Mouse (Mus musculus) forebrain, embryonic 16.5 days (tissue): Measurements from ENCODE around the gene Tceal9. TPM values are rescaled to one million over a fixed set of nuclear protein-coding genes. Genes with fewer than 3 reads are reported as not detected.
A peak's percentile ranks its signal among the peaks of the same experiment; 100 is the strongest.
"Not testable (repeated sequence)": the region's sequence is repeated elsewhere in the genome, so short reads cannot be mapped to it uniquely, and the experiment has no call there.

Experiments used
- ATAC-seq: fragments of 200-750 bp; cut with Nextera tagmentation; 2 replicates; pipeline ENCODE4 v1.8.0; 2017; ENCODE audit warnings: mild to moderate bottlenecking, moderate library complexity
- H3K27ac ChIP-seq: fragments of 300-500 bp; sonication (generic); 2 replicates; pipeline ENCODE4 v1.5.1; 2014; ENCODE audit warnings: low read length, control low read depth
- H3K27me3 ChIP-seq: fragments of 300-500 bp; sonication (generic); replicated peaks from 2 replicates; pipeline ENCODE4 v1.6.1; 2014; ENCODE audit warnings: low read length; ENCODE audit not compliant: control insufficient read depth, insufficient read depth
- H3K36me3 ChIP-seq: fragments of 300-500 bp; sonication (generic); 2 replicates; pipeline ENCODE4 v1.6.1; 2014; ENCODE audit not compliant: control insufficient read depth, insufficient read depth
- H3K4me1 ChIP-seq: fragments of 300-500 bp; sonication (generic); replicated peaks from 2 replicates; pipeline ENCODE4 v1.6.1; 2014; ENCODE audit warnings: low read length; ENCODE audit not compliant: control insufficient read depth, insufficient read depth
- H3K4me2 ChIP-seq: fragments of 300-500 bp; sonication (generic); 2 replicates; pipeline ENCODE4 v1.6.1; 2014; ENCODE audit warnings: mild to moderate bottlenecking, low read length, control low read depth
- H3K4me3 ChIP-seq: fragments of 300-500 bp; sonication (generic); replicated peaks from 2 replicates; pipeline ENCODE4 v1.5.1; 2014; ENCODE audit warnings: mild to moderate bottlenecking, low read length, control low read depth
- H3K9ac ChIP-seq: fragments of 300-500 bp; sonication (generic); replicated peaks from 2 replicates; pipeline ENCODE4 v1.6.1; 2014; ENCODE audit warnings: low read depth, low read length, control low read depth
- H3K9me3 ChIP-seq: fragments of 300-500 bp; sonication (generic); 2 replicates; pipeline ENCODE4 v1.6.1; 2016; ENCODE audit warnings: low read length; ENCODE audit not compliant: control insufficient read depth
- WGBS: fragments of 180-500 bp; shearing (Covaris S2); extraction: QIAGEN DNeasy Blood & Tissue Kit; methylation state at CpG from one replicate; pipeline ENCODE4 v1.1.7; 2014; 5-methylcytosine and 5-hydroxymethylcytosine counted together
- polyA plus RNA-seq: library from polyadenylated mRNA; unstranded; fragments of >200 nt; fragmentation: Nextera tagmentation; extraction: Ambion mirVana; gene quantifications from 2 replicates; pipeline ENCODE4 v1.2.1, GENCODE M21; 2015

Tceal9 gene
- polyA plus RNA-seq: 290 and 303 TPM in 2 replicates

- ATAC-seq: peak; percentile 95
- peak within 1 kb of the TSS; percentile 76 for H3K9ac ChIP-seq
- WGBS: 21% methylated on average over 20 of the region's 20 CpGs
These were observed at the start of gene Tceal9 for GRCm38 (mm10) chrX:136244574-136245229. Gene Tceal9 (plus strand): TSS chrX:136245079.

GRCm38 (mm10) chrX:136195193-136195944 lies 49.5 kb upstream of the Tceal9 start:
- no peaks in the 10 kb centered on the region for H3K4me1 ChIP-seq
- no peaks in the 10 kb centered on the region for H3K36me3 ChIP-seq
- H3K4me2 ChIP-seq: no peak overlapping the region
- H3K27ac ChIP-seq: no peak overlapping the region
- 80% methylated on average over 16 of the region's 16 CpGs for WGBS
- no peaks in the 10 kb centered on the region for H3K9me3 ChIP-seq
- H3K9ac ChIP-seq: no peak overlapping the region
- no peaks in the 10 kb centered on the region for H3K27me3 ChIP-seq
- no peak for ATAC-seq
- H3K4me3 ChIP-seq: no peak overlapping the region

More at GRCm38 (mm10) chrX:136244574-136245229, at the start of gene Tceal9:
- H3K4me2 ChIP-seq: peak within 1 kb of the TSS; percentile 54
- no peaks in the 10 kb centered on the region for H3K9me3 ChIP-seq
- H3K27me3 ChIP-seq: no peaks in the 10 kb centered on the region
- no peaks in the 10 kb centered on the region; the same call in 1 of the 2 replicates for H3K4me1 ChIP-seq
- peak within 1 kb of the TSS; percentile 65 for H3K4me3 ChIP-seq
- peak within 1 kb of the TSS; percentile 78 for H3K27ac ChIP-seq
- no peaks in the 10 kb centered on the region for H3K36me3 ChIP-seq

DNA sequence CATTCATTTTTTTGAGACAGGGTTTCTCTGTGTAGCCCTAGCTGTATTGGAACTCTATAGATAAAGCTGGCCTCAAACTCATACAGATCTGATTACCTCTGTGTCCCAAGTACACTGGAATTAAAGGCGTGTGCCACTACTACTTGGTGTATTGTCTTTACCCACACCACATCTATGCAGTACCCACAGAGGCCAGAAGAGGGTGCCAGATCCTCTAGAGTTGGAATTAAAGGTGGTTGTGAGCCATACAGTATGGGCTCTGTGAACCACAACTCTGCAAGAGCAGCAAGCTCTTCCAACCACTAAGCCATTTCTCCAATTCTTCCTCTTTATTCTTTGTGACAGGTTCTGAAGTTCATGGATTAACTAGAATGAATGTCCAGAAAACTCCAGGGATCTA lies 48.0 kb upstream of the Tceal9 start:
- no peaks in the 10 kb centered on the region for H3K9me3 ChIP-seq
- no peaks in the 10 kb centered on the region for H3K27me3 ChIP-seq
- 74% methylated on average over 1 of the region's 1 CpGs for WGBS
- no peaks in the 10 kb centered on the region for H3K36me3 ChIP-seq
- H3K9ac ChIP-seq: no peak overlapping the region
- no peak overlapping the region for H3K4me2 ChIP-seq
- H3K4me3 ChIP-seq: no peak overlapping the region
- ATAC-seq: no peak
- H3K4me1 ChIP-seq: no peaks in the 10 kb centered on the region
- H3K27ac ChIP-seq: no peak overlapping the region

- Histone ChIP-seq H3K9me3 (no peaks in the 10 kb centered on the region), H3K4me3 (peak overlapping the region; percentile 56), H3K4me2 (peak overlapping the region; percentile 53), H3K36me3 (no peaks in the 10 kb centered on the region), H3K27me3 (no peaks in the 10 kb centered on the region), H3K27ac (peak overlapping the region; percentile 16; the same call in 1 of the 2 replicates), H3K4me1 (0 out of 2 replicates have a peak, but pooled peaks cover 2% of the 10 kb centered on the region), H3K9ac (peak overlapping the region; percentile 59)
- WGBS: 20% methylated on average over 7 of the region's 7 CpGs
- ATAC-seq: no peak; the same call in 1 of the 2 replicates
These were observed 41.6 kb upstream of the Tceal9 start for GRCm38 (mm10) chrX:136203257-136203656.

DNA sequence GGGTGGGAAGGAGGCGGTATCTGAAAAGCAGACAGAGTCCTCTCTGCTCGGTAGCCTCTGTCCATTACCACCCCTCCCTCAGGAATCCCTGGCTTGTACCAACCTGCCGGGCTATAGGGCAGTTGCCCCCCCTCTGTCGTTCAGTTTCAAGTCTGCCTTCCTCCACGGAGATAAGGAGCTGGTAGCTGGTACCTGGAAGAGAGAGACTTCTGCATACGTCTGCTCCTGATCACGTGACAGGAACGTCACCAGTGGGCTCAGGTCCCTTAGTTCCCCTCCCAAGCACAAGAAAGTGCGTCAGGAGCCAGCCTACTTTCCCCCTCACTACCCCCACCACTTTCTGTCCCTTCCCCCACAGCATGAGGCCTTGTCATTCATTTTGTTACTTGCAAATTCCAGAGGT lies 41.2 kb upstream of the Tceal9 start, which contains the start of gene Tceal5:
Tceal5 (minus strand) TSS at position 213 of the 403 bp plus-strand sequence.
- no peaks in the 10 kb centered on the region for H3K27me3 ChIP-seq
- peak within 1 kb of the TSS; percentile 59 for H3K9ac ChIP-seq
- H3K4me1 ChIP-seq: 0 out of 2 replicates have a peak, but pooled peaks cover 2% of the 10 kb centered on the region
- no peaks in the 10 kb centered on the region for H3K9me3 ChIP-seq
- peak within 1 kb of the TSS; percentile 53 for H3K4me2 ChIP-seq
- peak within 1 kb of the TSS; percentile 16; the same call in 1 of the 2 replicates for H3K27ac ChIP-seq
- peak within 1 kb of the TSS; percentile 56 for H3K4me3 ChIP-seq
- ATAC-seq: peak; percentile 95
- H3K36me3 ChIP-seq: no peaks in the 10 kb centered on the region
- WGBS: 17% methylated on average over 9 of the region's 9 CpGs

DNA sequence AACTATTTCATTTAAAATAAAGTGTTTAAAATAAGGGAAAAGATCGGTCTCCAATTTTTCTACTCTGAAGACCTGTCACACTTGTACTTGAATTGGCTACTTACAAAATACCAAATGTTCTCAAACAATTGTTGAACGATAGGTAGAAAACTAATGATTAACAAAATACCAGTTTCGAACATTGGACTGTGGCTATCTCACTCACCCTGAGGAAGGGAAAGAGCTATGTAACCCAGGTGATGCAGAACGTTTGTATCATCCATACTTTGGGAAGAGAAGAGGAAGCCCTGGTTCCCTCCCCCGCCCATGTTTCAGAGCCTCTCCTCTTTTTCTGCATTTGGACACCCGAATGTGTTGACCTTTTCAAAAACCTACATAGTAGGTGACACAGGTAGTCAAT lies 40.5 kb upstream of the Tceal9 start:
- Histone ChIP-seq H3K36me3 (no peaks in the 10 kb centered on the region), H3K4me2 (no peak overlapping the region), H3K4me1 (0 out of 2 replicates have a peak, but pooled peaks cover 2% of the 10 kb centered on the region), H3K27me3 (no peaks in the 10 kb centered on the region), H3K9me3 (no peaks in the 10 kb centered on the region), H3K4me3 (no peak overlapping the region), H3K9ac (no peak overlapping the region), H3K27ac (no peak overlapping the region)
- no peak for ATAC-seq
- 85% methylated on average over 6 of the region's 6 CpGs for WGBS

- Histone ChIP-seq H3K9me3 (no peaks in the 10 kb centered on the region), H3K27me3 (no peaks in the 10 kb centered on the region), H3K36me3 (no peaks in the 10 kb centered on the region), H3K27ac (no peak overlapping the region), H3K4me3 (no peak overlapping the region), H3K4me2 (no peak overlapping the region), H3K4me1 (no peaks in the 10 kb centered on the region), H3K9ac (no peak overlapping the region)
- WGBS: 81% methylated on average over 2 of the region's 2 CpGs
- ATAC-seq: no peak
These were observed 31.5 kb upstream of the Tceal9 start for GRCm38 (mm10) chrX:136213396-136213795.

GRCm38 (mm10) chrX:136214729-136215677 lies 29.9 kb upstream of the Tceal9 start, which contains the start of the genes Tceal7 and Bex1:
Gene Tceal7 (plus strand): TSS chrX:136214779.
Gene Bex1 (minus strand): TSS chrX:136215513.
- H3K4me1 ChIP-seq, H3K9me3 ChIP-seq, H3K27me3 ChIP-seq, H3K36me3 ChIP-seq, H3K27ac ChIP-seq: not testable (repeated sequence)
- H3K9ac ChIP-seq: peak within 1 kb of the TSS; percentile 44
- WGBS: 29% methylated on average over 4 of the region's 67 CpGs
- peak; percentile 94 for ATAC-seq
- peak within 1 kb of the TSS; percentile 42 for H3K4me3 ChIP-seq
- H3K4me2 ChIP-seq: peak within 1 kb of the TSS; percentile 48
